Mouse (Mus musculus): Measurements from ENCODE around the gene Nr4a1.

- TF ChIP-seq EP300 (IDR thresholded peaks at IDR 0.05; ENCODE audit: low read depth) (no peak), CTCF (IDR thresholded peaks at IDR 0.05; ENCODE audit: low read depth) (no peak)
Observed at GRCm38 (mm10) chr15:101316913-101317813, 63.1 kb downstream of the Nr4a1 start.
